Mouse (Mus musculus): ENCODE measurements around the gene Tmem39b.
"Not testable (repeated sequence)": the region's sequence is repeated elsewhere in the genome, so short reads cannot be mapped to it uniquely, and the experiment has no call there.

Gene Tmem39b

DNA sequence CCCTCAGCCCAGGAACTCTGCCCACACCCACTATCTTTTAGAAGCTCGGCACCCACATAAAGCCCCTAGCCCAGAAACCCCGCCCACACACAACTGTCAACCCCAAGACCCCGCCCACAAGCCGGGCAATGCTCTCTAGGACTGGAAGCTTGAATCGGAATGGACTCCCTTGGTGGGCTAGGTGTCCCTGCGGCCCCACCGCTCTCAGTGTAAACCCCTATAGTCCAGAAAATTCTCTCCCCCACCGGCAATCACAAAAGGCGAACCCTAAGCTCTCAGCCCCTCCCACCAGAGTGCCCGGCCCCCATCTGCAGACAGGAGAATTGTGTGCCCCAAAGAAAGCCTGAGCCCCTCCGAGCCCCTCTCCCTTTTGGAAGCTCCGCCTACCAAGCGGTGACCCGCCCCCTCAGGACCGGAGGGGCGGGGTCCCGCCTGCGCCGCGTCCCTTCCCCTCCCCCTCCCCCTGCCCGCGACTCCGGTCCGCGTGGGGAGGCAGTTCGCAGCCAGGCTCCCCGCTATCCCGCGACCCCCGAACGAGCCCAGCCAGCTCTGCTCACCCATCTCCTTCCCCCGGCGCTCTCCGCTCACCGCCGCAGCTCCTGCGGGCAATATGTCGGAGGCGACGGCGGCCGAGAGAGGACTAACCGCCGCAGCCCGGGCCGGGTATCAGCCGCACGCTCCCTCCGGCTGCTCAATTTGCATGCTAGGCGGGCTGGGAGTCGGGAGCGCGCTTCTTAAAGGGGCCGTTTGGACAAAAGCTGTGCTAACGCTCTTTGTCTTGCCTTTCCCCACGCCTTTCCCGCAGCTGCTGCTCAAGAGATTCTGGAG lies at the start of gene Tmem39b:
Tmem39b (minus strand) TSS at position 681 of the 828 bp plus-strand sequence.
- peak; percentile 90 for DNase-seq

GRCm38 (mm10) chr4:129746106-129746505 lies 49.5 kb upstream of the Tmem39b start:
- no peak for DNase-seq

DNA sequence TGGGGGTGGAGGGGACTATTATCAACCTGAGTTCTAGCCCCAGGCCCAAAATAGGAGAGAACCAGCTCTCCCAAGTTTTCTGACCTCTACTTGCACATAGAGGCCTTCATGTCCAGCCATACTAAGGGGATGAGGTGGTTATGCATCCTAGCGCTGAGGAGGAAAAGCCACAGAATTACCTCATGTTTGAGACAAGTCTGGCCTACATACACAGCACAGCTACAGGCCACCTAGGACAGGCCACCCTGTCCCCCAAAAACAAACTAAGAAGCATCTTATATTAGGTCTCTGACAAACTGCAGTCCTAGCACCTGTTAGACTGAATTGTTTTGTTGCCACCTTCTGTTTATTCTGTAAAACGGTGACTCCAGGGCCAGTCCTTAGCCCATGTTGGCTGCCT lies 46.9 kb upstream of the Tmem39b start:
- DNase-seq: no peak

DNA sequence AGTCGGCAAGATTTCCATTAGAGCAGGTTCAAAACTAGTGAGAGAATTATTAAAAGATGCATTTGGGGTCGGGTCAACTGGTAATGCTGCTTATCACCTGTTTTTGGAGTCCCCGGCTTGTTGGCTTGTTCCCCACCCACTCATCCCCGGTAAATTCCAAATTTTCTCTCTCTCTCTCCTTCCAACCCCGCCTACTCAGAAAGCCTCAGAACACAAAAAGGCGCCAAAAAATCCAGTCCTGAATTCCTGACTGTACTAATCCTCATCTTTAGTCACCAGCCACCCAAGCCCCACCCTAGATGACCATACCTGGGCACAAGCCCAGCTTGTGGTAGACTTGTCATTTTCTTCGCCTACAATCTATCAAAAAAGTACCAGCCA lies 46.4 kb upstream of the Tmem39b start:
- DNase-seq: peak; percentile 50

- DNase-seq: peak; percentile 94
Observed at GRCm38 (mm10) chr4:129742232-129743009, 45.8 kb upstream of the Tmem39b start, which contains the start of gene Khdrbs1. TSS of gene Khdrbs1 (minus strand) at chr4:129742303.

DNA sequence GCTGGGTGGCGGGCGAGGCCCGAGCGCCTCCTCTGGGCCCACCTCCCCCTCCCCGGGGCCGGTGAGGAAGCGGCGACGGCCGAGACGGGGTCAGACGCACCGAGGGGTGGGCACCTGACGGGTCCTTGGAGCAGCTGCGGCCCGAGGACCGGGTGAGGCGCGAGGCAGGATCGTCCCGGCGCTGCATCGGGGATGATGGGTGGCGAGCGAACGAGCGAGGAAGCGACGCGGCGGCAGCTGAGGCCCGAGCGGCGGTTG lies 45.3 kb upstream of the Tmem39b start:
- no peak for DNase-seq

- DNase-seq: peak; percentile 49
Observed at GRCm38 (mm10) chr4:129741251-129741973, 44.8 kb upstream of the Tmem39b start.

GRCm38 (mm10) chr4:129739111-129739645 lies 42.5 kb upstream of the Tmem39b start:
- no peak for DNase-seq

DNA sequence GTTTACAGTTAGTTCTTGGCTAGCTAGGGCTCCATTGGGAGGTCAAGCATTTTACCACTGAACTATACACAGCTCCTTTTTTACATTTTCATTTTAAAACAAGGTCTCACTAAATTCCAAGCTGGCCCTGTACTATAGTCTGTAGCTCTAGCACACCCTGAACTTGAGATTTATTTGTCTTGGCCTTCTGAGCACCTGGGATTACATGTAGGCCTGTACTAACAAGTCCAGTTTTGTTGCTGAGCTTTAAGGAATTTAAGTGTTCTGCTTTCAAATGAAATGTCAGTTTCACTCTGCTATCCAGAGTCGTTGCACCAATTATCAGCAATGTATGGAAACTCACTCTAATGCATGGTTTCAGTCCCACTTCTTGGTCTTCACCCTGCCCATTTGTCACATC lies 39.5 kb upstream of the Tmem39b start:
- DNase-seq: no peak

DNA sequence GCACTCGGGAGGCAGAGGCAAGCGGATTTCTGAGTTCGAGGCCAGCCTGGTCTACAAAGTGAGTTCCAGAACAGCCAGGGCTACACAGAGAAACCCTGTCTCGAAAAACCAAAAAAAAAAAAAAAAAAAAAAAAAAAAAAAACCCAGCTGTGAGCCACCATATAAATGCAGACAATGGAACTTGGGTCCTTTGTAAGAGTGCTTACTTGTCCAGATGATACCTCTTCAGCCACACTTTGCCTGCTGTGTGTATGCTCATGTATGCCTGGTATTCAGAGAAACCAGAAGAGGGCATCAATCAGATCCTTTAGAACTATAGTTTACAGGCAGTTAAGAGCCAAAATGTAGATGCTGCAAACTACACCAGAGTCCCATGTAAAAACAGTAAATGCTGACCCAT lies 38.8 kb upstream of the Tmem39b start:
- not testable (repeated sequence) for DNase-seq

DNA sequence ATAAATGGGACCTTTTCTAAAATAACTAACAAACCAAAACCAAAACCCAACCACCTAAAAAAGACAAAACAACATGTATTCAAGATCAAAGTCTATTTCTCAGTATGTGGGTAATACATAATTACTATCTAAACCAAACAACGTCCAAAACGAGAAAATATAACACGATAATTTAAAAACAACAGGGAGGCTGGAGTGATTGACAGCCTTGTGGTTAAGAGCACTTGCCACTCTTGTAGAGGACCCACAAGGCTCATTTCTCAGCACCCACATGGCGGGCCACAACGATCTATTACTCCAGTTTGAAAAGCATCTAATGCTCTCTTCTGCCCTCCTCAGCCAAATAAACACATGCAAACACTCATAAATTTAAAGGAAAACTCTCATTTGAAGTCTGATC lies 34.8 kb upstream of the Tmem39b start:
- DNase-seq: no peak

GRCm38 (mm10) chr4:129716310-129716709 lies 19.7 kb upstream of the Tmem39b start:
- no peak for DNase-seq

- DNase-seq: no peak
Observed at GRCm38 (mm10) chr4:129709486-129710129, 13.0 kb upstream of the Tmem39b start.

DNA sequence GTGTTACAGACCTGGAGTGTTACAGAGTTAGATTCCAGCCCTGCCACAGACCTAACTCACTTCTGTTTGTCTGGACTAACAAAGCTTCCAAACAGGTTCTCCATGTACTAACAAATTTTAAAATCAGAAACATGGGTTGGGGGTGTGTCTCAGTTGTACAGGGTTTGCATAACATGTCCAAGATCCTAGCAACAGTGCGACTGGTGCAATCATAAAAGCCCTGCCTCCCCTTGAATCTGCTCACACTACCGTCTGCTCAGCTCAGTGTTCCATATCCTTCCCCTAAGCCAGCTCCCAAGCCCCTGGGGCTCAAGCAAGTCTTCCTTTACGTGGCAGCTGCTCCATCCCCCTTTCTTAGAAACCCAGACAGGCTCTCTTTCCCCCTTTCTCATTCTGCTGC lies 10.1 kb upstream of the Tmem39b start:
- no peak for DNase-seq

DNA sequence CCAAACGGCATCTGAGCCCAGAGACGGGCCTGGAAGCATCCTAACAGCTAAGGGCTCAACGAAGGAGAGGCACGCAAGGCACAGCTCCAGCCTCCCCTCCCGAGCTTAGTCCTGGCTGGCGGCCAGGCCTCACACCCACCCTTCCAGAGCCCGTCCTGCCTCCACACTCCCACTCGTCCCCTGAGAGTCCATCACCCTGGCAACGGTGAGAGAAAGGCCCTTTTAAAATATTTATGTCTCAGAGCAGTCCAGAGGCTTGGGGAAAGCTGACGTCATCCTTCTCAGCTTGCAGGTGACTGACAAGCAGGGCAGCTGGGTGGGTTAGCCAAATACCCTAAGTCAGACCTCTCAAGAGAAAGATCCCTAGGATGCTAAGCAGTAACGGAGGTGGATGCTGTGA lies 5.8 kb upstream of the Tmem39b start:
- no peak for DNase-seq

GRCm38 (mm10) chr4:129701503-129702377 lies 5.1 kb upstream of the Tmem39b start:
- peak; percentile 88 for DNase-seq

DNA sequence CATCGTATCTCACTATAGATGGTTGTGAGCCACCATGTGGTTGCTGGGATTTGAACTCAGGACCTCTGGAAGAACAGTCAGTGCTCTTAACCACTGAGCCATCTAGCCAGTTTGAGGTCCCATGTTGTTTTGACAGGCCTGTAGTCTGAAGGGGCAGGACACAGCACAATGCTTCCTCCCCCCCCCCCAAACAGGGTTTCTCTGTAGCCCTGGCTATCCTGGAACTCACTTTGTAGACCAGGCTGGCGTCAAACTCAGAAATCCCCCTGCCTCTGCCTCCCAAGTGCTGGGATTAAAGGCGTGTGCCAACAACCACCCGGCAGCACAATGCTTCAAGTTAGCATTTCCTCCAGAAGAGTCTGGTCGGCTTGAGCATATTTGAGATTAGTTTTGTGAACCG lies 4.0 kb upstream of the Tmem39b start:
- DNase-seq: not testable (repeated sequence)

GRCm38 (mm10) chr4:129700216-129700615 lies 3.6 kb upstream of the Tmem39b start:
- no peak for DNase-seq

GRCm38 (mm10) chr4:129697191-129697590 lies 553 bp upstream of the Tmem39b start:
- DNase-seq: no peak

- no peak for DNase-seq
Observed at GRCm38 (mm10) chr4:129695815-129696157, 852 bp downstream of the Tmem39b start.

GRCm38 (mm10) chr4:129684531-129684930 lies 12.1 kb downstream of the Tmem39b start:
- DNase-seq: no peak

Data from cerebellum, adult 9-10 months (tissue).